Mouse (Mus musculus): Measurements from ENCODE around the gene Sap30l. TPM values are rescaled to one million over a fixed set of nuclear protein-coding genes. Genes with fewer than 3 reads are reported as not detected.
"Not testable (repeated sequence)": the region's sequence is repeated elsewhere in the genome, so short reads cannot be mapped to it uniquely, and the experiment has no call there.

Sap30l gene
- total RNA-seq, 2 experiments from 2014 or later: 5.9 to 11.7 TPM

- ATAC-seq (replicated peaks; ENCODE audit: low FRiP score, poor library complexity, severe bottlenecking): no peak
Measured at GRCm38 (mm10) chr11:57828955-57829870, 27.8 kb downstream of the Sap30l start.

DNA sequence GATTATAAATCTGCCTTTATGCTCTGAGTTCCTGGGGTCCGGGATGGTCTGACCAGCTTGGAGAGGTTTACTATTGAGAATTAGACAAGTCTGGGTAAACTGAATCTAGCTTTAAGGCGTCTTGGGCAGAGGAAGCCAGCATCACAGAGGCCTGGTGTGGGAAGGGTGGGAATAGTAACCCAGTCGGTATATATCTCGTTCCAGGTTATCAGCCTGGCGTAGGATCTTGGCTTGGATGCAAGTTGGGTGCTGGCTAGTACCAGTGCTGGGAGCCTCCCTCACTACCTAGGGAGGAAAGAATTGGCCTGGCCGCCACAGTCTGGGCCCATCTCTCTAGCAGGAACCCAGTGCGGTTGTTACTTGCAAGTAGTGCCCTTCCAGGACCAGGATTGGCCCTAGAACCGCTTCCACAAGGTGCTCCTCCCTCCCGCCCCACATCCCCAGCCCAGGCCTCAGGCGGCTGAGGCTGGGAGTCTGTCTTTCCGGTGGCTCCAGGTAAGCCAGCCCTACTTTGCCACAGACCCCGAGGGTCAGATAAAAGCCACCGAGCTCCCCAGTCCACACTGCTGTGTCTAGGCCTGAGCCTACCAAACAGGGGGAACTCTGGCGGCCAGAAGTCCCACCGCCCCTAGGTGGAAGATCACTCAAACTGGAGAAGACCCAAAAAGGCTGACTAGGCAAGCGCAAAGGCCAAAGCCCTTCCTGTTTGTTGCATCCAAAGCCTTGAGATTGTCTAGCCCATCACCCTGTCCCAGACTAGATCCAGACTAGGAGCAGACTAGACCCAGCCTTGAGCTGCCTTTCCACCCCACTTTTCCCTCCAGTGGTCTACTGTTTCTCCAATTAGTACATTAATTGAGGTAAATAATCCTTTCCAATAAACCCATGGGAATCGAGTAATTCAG, 28.7 kb downstream of the Sap30l start:
- no peak for ATAC-seq (replicated peaks; ENCODE audit: low FRiP score, poor library complexity, severe bottlenecking)

DNA sequence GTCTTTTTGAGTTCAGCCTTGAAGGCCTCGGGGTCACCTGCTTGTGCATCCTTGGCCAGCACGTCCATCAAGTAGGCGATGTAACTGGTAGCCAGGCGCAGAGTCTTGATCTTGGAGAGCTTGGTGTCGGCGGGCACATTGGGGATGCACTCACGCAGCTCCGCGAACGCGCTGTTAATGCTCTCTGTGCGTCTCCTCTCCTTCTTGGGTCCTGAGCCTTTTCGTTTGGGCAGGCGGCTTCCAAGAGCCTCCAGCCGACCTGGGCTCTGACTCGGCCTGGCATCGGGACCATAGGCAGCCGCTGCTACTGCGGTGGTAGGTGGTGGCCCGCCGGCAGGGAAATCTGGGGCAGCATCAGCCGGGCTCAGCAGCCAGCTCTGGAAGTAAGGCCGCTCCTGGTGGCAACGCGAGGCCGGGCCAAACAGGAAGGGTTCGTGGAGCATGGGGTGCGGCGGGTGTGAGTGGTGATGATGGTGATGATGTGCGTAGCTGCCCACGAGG, 29.9 kb downstream of the Sap30l start:
- 0 out of 2 replicates have a peak, but pooled peaks have one; percentile 6 for ATAC-seq (replicated peaks; ENCODE audit: low FRiP score, poor library complexity, severe bottlenecking)

DNA sequence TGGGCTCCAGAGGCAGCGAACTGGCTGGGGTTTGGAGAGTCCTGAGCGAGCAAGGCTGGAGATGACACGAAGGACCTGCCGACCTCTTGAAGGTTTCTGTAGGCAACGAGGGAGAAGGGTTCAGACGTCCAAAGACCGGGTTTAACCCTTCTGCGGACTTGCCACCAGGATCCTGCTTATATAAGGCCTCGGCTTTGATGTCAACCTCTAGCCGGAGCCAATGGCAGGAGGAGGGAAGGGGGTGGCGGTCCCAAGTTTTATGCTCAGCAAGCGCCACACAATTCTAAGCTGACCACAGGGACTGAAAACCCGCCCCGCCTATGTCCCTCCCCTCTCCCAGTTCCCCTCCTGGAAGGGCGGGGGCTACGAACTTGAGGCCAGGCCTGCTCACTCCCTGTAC, 30.4 kb downstream of the Sap30l start:
- no peak for ATAC-seq (replicated peaks; ENCODE audit: low FRiP score, poor library complexity, severe bottlenecking)

- ATAC-seq (replicated peaks; ENCODE audit: low FRiP score, poor library complexity, severe bottlenecking): no peak
Measured at GRCm38 (mm10) chr11:57832552-57833201, 31.2 kb downstream of the Sap30l start, which contains the start of gene Hand1. Gene Hand1, minus strand, starts transcription at chr11:57832818.

- ATAC-seq (replicated peaks; ENCODE audit: low FRiP score, poor library complexity, severe bottlenecking): no peak
Measured at GRCm38 (mm10) chr11:57833296-57833977, 32.0 kb downstream of the Sap30l start.

DNA sequence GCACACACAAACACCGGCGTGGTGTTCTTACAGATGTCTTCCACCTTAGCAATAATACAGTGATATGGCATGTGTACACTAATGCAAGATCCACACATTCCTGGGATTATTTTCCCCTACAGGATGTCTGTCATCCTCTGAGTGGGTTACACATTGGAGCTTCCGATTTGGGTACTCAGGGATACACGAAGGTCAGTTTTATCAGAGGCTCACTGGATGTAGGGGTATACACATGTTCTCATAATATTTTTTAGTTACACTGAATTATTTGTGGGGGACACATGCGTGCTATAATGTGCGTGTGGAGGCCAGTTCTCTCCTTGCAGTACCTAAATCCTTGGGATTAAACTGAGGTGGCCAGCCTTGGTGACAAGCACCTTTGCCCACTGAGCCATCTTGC, 32.6 kb downstream of the Sap30l start:
- ATAC-seq (replicated peaks; ENCODE audit: low FRiP score, poor library complexity, severe bottlenecking): no peak

- no peak for ATAC-seq (replicated peaks; ENCODE audit: low FRiP score, poor library complexity, severe bottlenecking)
Measured at GRCm38 (mm10) chr11:57835331-57835730, 33.9 kb downstream of the Sap30l start.

- no peak for ATAC-seq (replicated peaks; ENCODE audit: low FRiP score, poor library complexity, severe bottlenecking)
Measured at GRCm38 (mm10) chr11:57835931-57836330, 34.5 kb downstream of the Sap30l start.

DNA sequence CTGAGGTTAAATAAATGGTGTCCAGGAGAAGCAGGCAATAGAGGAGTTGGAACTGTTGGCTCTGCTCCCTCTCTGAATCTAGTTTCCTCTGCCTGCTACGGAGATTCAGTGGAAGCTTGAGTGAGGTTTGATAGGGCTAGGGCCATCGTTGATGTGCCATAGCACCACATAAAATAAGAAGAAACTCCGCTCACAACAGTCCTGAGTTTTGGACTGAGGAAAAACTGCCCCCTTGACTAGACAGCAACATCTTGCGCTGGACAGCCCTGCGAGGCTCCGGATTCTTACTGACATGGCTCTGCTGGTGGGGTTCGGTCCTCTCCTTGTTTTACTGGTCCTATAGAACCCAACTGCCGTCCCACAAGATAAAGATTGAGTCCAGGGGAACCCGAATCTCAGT, 35.0 kb downstream of the Sap30l start:
- ATAC-seq (replicated peaks; ENCODE audit: low FRiP score, poor library complexity, severe bottlenecking): no peak

GRCm38 (mm10) chr11:57836872-57837680, 35.6 kb downstream of the Sap30l start:
- ATAC-seq (replicated peaks; ENCODE audit: low FRiP score, poor library complexity, severe bottlenecking): no peak

GRCm38 (mm10) chr11:57837861-57838680, 36.6 kb downstream of the Sap30l start:
- no peak for ATAC-seq (replicated peaks; ENCODE audit: low FRiP score, poor library complexity, severe bottlenecking)

GRCm38 (mm10) chr11:57840986-57841385, 39.5 kb downstream of the Sap30l start:
- ATAC-seq (replicated peaks; ENCODE audit: low FRiP score, poor library complexity, severe bottlenecking): no peak

- ATAC-seq (replicated peaks; ENCODE audit: low FRiP score, poor library complexity, severe bottlenecking): no peak
Measured at GRCm38 (mm10) chr11:57841391-57841790, 40.0 kb downstream of the Sap30l start.

GRCm38 (mm10) chr11:57846421-57847363, 45.3 kb downstream of the Sap30l start:
- ATAC-seq (replicated peaks; ENCODE audit: low FRiP score, poor library complexity, severe bottlenecking): not testable (repeated sequence)

DNA sequence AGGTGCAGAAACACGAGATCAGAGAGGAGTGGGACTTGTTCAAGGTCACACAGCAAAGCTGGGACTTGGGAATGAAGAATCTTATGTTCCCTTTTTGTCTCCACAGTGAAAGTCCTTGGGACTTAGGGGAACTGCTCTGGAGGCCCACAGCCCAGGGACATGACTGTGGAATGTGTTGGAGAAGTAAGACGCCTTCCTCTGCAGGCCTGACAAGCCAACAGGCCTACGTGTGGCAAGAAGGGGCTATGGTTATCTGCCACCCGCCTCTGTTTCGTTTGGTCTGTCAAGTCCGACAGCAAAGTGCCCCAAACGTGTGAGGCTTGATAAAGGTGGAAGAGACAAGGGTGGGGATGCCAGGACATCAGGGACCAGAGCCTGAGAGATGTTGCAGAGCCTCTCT, 46.0 kb downstream of the Sap30l start:
- ATAC-seq (replicated peaks; ENCODE audit: low FRiP score, poor library complexity, severe bottlenecking): no peak

DNA sequence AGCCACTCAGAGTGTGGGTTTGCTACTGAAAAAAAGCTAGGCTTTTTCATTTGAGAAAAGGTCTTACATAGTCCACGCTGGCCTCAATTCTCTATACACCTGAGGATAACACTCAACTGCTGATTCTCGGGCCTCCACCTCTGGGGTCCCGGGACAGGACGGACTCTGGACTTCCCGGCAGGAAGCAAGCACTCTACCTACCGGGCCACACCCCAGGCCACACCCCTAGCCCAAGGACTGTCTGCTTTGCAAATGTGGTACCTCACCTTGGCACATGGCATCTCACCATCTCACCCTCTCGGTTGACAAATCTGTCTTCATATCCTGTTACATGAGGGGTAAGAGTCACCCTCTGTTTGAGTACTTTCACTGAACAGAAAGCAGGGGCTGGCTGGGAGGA, 48.9 kb downstream of the Sap30l start:
- no peak for ATAC-seq (replicated peaks; ENCODE audit: low FRiP score, poor library complexity, severe bottlenecking)

Measured in erythroid progenitor cell, adult 5-6 weeks (primary cell).